Mouse (Mus musculus): ENCODE data around the gene Aig1. TPM values are rescaled to one million over a fixed set of nuclear protein-coding genes. Genes with fewer than 3 reads are reported as not detected.

The Aig1 gene
- polyA plus RNA-seq, 1 experiment: 12.1 TPM

DNA sequence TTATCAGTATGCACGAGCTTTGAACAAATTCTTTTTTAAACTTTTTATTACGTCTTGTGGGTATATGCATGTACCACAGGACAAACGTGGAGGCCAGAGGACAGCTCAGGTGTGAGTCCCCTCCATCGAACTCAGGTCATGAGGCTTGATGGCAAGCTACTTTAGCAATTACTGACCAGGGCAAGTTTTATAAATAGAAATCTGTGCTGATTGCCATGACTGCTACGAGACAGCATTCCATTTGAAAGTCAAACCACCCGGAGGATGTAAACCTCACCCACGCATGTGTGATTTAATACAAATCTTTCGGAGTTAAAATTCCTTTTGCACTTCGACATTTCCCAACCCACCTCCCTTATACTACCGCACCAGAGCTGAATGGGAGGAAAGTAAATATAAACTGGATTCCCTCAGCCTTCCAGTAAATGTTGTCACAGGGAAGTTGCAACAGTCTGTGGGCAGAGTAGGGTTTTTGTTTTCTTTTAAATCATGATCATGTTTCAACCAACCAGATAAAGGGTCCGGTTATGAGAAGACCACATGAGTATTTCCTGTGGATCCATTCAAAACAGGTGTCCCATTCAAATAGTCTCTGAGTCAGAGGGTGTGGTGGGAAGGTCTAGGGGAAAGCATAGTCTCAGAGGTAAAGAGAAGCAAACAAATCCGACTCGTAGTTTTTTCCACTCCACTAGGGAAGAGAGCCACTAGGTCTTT, 699 bp upstream of the Aig1 start:
- H3K4me3 ChIP-seq (ENCODE audit: extremely low read depth, insufficient read depth, insufficient read length): peak overlapping the region; percentile 20
- no peaks in the 10 kb centered on the region for H3K36me3 ChIP-seq (ENCODE audit: control insufficient read depth, insufficient read depth, low read length)
- WGBS: 34% methylated on average over 13 of the region's 13 CpGs
- H3K4me1 ChIP-seq (ENCODE audit: control insufficient read depth, insufficient read depth, insufficient read length): peaks cover 4% of the 10 kb centered on the region; the same call in 1 of the 2 replicates
- TF ChIP-seq CTCF (IDR thresholded peaks at IDR 0.05; ENCODE audit: extremely low read depth, insufficient read depth, insufficient read length, insufficient replicate concordance): no peak
- TF ChIP-seq POLR2A (IDR thresholded peaks at IDR 0.05; ENCODE audit: low read depth, low read length): no peak
- no peaks in the 10 kb centered on the region for H3K27me3 ChIP-seq (ENCODE audit: control insufficient read depth, insufficient read depth, low read length)
- H3K27ac ChIP-seq (ENCODE audit: insufficient read depth, low read length): no peak overlapping the region
- peak in 1 of 2 experiments; percentile 29 for DNase-seq (ENCODE audit: low read depth in 1 of 2, low spot score in 2 of 2)

- Histone ChIP-seq H3K27me3 (ENCODE audit: control insufficient read depth, insufficient read depth, low read length) (no peaks in the 10 kb centered on the region), H3K4me3 (ENCODE audit: extremely low read depth, insufficient read depth, insufficient read length) (no peak overlapping the region), H3K27ac (ENCODE audit: insufficient read depth, low read length) (no peak overlapping the region), H3K36me3 (ENCODE audit: control insufficient read depth, insufficient read depth, low read length) (no peaks in the 10 kb centered on the region), H3K4me1 (ENCODE audit: control insufficient read depth, insufficient read depth, insufficient read length) (peaks cover 4% of the 10 kb centered on the region; the same call in 1 of the 2 replicates)
- no peak for TF ChIP-seq POLR2A (IDR thresholded peaks at IDR 0.05; ENCODE audit: low read depth, low read length)
- TF ChIP-seq CTCF (IDR thresholded peaks at IDR 0.05; ENCODE audit: extremely low read depth, insufficient read depth, insufficient read length, insufficient replicate concordance): no peak
- no peak for DNase-seq (ENCODE audit: low read depth in 1 of 2, low spot score in 2 of 2)
- 36% methylated on average over 4 of the region's 4 CpGs for WGBS
These were observed 2.4 kb downstream of the Aig1 start for GRCm38 (mm10) chr10:13866391-13866790.

DNA sequence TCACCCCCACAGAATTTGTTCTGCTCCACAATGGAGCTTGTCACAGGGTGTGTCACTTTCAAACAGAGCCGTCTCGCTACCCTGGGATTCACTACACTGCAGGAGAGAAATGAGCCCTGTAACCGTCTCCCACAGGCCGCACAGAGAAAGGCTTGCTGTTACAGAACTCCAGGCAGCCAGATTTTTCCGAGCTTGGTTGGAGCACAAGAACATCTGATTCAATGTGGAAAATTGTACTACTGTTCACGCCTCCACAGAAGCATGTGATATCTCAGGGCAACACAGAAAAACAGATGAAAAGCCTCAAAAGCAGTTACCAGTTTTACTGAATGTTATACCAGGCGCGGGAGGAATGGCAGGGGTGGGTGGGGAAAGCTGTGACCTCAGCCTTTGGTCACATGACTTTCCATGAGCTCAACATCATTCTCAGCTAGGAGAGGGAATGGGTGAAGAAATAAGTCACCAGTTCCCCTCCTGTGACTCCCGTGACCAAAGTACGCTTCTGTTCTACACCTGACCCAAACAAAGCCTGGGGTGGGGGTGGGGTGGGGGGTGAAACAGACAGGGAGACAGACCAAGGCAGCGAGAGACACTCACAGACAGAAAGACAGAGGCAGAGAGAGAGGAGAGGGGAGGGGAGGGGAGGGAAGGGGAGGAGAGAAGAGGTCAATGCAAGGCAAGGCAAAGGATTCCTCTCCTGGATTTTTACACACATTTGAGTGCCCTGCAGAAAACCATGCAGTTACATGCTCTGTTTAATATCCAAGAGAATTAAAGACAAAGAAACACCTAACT, 7.5 kb downstream of the Aig1 start:
- Histone ChIP-seq H3K4me3 (ENCODE audit: extremely low read depth, insufficient read depth, insufficient read length) (no peak overlapping the region), H3K27ac (ENCODE audit: insufficient read depth, low read length) (no peak overlapping the region), H3K4me1 (ENCODE audit: control insufficient read depth, insufficient read depth, insufficient read length) (no peaks in the 10 kb centered on the region), H3K27me3 (ENCODE audit: control insufficient read depth, insufficient read depth, low read length) (no peaks in the 10 kb centered on the region), H3K36me3 (ENCODE audit: control insufficient read depth, insufficient read depth, low read length) (no peaks in the 10 kb centered on the region)
- no peak for DNase-seq (ENCODE audit: low read depth in 1 of 2, low spot score in 2 of 2)
- WGBS: 90% methylated on average over 11 of the region's 11 CpGs
- no peak for TF ChIP-seq CTCF (IDR thresholded peaks at IDR 0.05; ENCODE audit: extremely low read depth, insufficient read depth, insufficient read length, insufficient replicate concordance)
- no peak for TF ChIP-seq POLR2A (IDR thresholded peaks at IDR 0.05; ENCODE audit: low read depth, low read length)

- Histone ChIP-seq H3K27ac (ENCODE audit: insufficient read depth, low read length) (no peak overlapping the region), H3K4me1 (ENCODE audit: control insufficient read depth, insufficient read depth, insufficient read length) (no peaks in the 10 kb centered on the region), H3K27me3 (ENCODE audit: control insufficient read depth, insufficient read depth, low read length) (no peaks in the 10 kb centered on the region), H3K36me3 (ENCODE audit: control insufficient read depth, insufficient read depth, low read length) (no peaks in the 10 kb centered on the region), H3K4me3 (ENCODE audit: extremely low read depth, insufficient read depth, insufficient read length) (no peak overlapping the region)
- TF ChIP-seq CTCF (IDR thresholded peaks at IDR 0.05; ENCODE audit: extremely low read depth, insufficient read depth, insufficient read length, insufficient replicate concordance): no peak
- no peak for TF ChIP-seq POLR2A (IDR thresholded peaks at IDR 0.05; ENCODE audit: low read depth, low read length)
- no peak for DNase-seq (ENCODE audit: low read depth in 1 of 2, low spot score in 2 of 2)
- WGBS: 92% methylated on average over 7 of the region's 7 CpGs
These were observed 12.3 kb downstream of the Aig1 start for GRCm38 (mm10) chr10:13856438-13856837.

GRCm38 (mm10) chr10:13855969-13856368, 12.8 kb downstream of the Aig1 start:
- Histone ChIP-seq H3K27me3 (ENCODE audit: control insufficient read depth, insufficient read depth, low read length) (no peaks in the 10 kb centered on the region), H3K4me1 (ENCODE audit: control insufficient read depth, insufficient read depth, insufficient read length) (no peaks in the 10 kb centered on the region), H3K4me3 (ENCODE audit: extremely low read depth, insufficient read depth, insufficient read length) (no peak overlapping the region), H3K27ac (ENCODE audit: insufficient read depth, low read length) (no peak overlapping the region), H3K36me3 (ENCODE audit: control insufficient read depth, insufficient read depth, low read length) (no peaks in the 10 kb centered on the region)
- DNase-seq (ENCODE audit: low read depth in 1 of 2, low spot score in 2 of 2): no peak
- WGBS: 93% methylated on average over 7 of the region's 7 CpGs
- no peak for TF ChIP-seq CTCF (IDR thresholded peaks at IDR 0.05; ENCODE audit: extremely low read depth, insufficient read depth, insufficient read length, insufficient replicate concordance)
- no peak for TF ChIP-seq POLR2A (IDR thresholded peaks at IDR 0.05; ENCODE audit: low read depth, low read length)

- Histone ChIP-seq H3K4me1 (ENCODE audit: control insufficient read depth, insufficient read depth, insufficient read length) (no peaks in the 10 kb centered on the region), H3K36me3 (ENCODE audit: control insufficient read depth, insufficient read depth, low read length) (no peaks in the 10 kb centered on the region), H3K27ac (ENCODE audit: insufficient read depth, low read length) (no peak overlapping the region), H3K4me3 (ENCODE audit: extremely low read depth, insufficient read depth, insufficient read length) (no peak overlapping the region), H3K27me3 (ENCODE audit: control insufficient read depth, insufficient read depth, low read length) (no peaks in the 10 kb centered on the region)
- DNase-seq (ENCODE audit: low read depth in 1 of 2, low spot score in 2 of 2): no peak
- TF ChIP-seq POLR2A (IDR thresholded peaks at IDR 0.05; ENCODE audit: low read depth, low read length) (no peak), CTCF (IDR thresholded peaks at IDR 0.05; ENCODE audit: extremely low read depth, insufficient read depth, insufficient read length, insufficient replicate concordance) (no peak)
- 85% methylated on average over 3 of the region's 3 CpGs for WGBS
These were observed 13.7 kb downstream of the Aig1 start for GRCm38 (mm10) chr10:13855111-13855510.
